Mouse (Mus musculus) heart, adult 11 months (tissue): Measurements from ENCODE around the gene Ngdn.
A peak's percentile ranks its signal among the peaks of the same experiment; 100 is the strongest.
"Not testable (repeated sequence)": the region's sequence is repeated elsewhere in the genome, so short reads cannot be mapped to it uniquely, and the experiment has no call there.

Source experiments
- DNase-seq: peaks from one replicate; pipeline ENCODE4 v3.0.0; 2022

Ngdn gene

DNA sequence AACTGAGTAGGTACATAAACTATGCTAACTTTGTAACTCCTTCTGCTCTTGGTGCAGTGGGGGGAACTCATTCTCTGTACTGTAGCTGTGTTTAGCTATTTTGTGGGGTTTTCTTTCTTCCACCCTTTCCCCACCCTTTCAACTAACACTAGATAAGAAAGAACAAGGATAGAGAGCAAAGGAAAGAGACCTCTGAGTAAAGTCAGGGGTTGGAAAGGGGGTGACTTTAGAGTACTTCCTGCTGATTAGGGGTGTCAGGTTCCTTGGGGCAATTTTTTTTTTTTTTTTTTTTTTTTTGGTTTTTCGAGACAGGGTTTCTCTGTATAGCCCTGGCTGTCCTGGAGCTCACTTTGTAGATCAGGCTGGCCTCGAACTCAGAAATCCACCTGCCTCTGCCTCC, 28.4 kb downstream of the Ngdn start:
- DNase-seq, result not testable (repeated sequence)

DNA sequence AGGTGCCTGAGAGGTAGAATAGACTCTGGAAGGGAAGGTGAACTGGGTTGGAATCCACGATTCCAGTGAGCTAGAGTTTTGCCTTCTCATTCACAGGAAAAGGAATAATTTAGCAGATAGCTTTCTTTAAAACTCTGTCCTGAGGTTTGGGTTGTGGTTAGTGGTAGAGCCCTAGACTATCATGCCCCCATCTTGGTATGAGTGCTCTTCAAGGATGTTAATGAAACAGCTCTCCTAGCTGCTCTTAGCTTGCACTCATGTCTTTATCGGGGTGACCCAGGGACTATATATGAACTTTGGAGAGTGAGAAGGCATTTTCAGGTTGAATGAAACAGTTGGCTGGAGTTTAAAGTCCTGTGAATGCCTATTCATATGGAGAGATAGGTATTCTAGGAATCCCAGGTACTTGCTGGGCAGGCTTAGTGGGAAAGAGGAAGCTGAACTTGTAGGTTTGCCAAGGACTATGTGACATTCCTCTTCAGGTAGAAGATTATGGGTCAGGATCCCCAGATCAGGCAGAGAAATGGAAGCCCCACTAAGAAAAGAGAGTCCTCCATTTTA, 32.8 kb downstream of the Ngdn start:
- DNase-seq, result no peak

DNA sequence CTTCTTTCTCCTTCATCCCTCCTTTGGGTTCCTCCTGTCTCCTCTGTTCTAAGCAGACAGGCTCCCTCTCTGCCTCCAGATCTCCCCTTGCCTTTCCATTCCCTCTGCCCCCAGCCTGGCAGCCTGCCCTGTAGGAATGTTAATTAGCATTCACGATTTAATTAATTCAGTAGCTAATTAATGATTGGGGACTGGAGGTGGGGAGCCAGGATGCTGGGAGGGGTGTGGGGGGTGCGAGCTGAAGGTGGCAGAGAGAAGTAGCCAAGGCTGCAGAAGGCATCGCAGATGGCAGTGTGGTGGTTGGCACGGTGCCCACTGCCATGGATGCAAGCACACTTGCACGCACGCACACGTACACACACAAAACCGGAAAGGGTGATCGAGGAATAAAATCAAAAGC, 37.2 kb downstream of the Ngdn start:
- peak; percentile 80 for DNase-seq

DNA sequence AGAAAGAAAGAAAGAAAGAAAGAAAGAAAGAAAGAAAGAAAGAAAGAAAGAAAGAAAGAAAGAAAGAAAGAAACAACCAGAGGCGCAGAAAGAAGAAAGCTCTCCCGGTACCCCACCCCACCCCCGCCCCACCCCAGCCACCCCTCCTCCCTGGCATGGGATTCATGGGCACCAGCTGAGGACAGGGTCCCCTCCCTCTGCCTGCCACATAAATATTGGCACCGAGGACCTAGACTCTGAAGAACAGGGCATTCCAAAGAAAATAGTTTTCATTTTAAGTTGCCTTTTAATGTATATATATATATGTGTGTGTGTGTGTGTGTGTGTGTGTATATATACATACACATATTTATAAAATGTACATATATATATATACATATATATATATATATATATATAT, 37.8 kb downstream of the Ngdn start:
- no peak for DNase-seq

DNA sequence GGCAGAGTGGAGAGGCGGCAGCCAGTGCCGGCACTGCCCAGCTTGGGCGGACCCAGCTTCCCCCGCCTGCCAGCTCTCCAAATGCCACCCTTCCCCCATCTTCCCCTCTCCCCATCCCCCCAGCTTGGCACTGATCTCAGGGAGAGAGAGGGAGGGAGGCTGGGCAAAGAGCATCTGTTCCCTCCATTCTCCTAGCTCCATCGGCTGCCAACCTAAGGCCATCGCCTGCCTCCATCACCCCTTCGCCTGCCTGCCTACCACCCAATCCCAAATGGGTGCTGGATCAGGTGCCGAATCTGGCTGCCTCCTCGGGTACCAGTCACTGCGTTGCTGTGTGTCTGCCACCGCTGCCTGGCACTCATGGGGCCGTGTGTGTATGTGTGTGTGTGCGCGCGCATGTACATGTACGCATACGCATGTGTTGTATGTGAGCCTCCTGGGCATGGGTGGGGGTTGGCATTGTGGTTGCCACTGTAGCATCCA, 38.5 kb downstream of the Ngdn start:
- DNase-seq, result peak; percentile 88

DNA sequence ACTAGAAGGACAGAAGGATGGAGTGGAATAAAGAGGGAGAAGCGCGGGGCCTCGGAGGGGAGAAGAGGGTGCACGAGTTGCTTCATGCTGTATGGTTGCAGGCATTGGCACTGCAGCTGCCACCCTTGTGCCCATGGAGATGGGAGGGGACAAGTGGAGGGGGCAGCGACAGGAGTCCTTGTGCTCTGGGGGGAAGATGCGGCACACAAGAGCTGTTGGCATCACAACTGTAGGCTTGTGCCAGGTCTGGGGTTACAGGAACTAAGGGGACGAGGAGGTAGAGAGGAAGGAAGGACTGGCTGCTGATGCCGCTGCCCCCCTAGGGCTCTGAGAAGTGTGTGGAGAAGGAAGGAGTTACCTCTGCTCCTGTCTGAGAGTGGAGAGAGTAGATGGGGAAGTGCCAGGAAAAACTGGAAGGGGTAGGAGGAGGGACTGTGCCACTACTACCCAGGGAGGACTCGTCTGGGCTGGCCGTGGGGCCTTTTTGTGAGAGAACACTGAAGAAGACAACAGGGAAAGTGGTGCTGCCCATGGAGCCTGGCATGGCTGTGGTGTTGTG, 39.0 kb downstream of the Ngdn start:
- DNase-seq, result peak; percentile 72

DNA sequence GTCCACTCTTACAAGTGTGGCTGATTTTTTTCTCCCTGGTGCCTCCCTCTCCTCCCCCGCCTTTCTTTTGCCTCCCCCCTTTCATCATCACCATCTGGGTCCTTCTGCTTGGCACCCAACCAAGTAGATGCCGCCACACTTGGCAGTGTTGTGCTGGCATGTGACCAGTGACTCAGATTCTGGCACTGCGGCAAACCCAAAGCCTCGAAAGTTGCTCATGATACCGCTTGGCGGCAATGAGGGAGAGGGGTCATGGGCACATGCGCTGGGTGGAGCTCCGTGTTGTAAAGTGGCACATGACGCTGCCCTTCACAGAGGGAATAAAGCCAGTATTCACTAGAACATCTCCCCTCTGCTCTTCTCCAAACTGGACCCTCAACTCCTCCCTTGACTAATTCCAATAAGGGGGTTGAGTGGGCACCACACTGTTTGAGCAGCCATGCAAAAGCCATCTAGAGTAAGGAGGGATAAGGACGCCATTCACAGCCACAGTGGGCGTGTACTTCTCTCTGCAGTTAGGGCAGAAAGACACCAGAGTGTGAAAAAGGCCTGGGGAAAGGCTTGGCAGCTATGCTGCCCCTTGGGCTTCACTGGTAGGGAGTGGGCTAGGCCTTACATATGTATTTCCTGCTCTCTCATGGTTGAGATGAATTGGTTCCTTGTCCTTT, 40.0 kb downstream of the Ngdn start:
- DNase-seq, result peak; percentile 92

DNA sequence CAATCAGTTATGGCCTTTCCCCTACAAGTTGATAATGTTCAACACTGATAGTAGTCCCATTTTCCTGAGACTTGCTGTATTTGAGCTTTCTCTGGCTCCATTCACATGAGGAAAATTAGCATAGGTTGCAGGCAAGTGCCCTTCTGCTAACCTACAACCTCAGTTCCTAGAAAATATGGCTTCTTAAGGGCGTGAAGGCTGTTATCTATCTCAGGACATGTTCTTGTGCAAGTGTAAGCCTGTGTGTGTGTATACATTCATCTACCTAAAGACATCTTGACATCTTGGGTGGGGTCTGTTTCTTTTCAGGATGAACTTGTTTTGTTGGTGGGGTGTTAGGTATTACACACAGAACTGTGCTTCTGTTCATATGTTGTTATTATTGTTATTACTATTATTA, 43.8 kb downstream of the Ngdn start:
- no peak for DNase-seq

DNA sequence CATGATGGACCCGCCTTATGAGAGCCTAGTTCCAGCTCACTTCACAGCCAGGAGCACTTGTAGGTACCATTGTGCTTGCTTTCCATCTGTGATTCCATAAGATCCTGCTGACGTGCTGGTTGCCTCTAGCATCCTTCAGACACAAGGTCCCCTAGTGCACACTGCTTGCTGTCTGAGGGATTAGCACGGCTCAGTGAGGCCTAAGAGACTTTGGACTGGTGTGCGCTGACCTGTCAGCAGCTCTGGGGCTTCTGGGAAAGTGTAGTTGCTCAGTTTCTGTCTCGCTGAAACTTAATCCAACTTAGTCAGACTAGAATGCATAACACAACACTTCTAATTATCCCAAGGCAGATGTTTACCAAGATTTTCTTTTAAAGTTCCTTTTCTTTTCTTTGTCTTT, 44.7 kb downstream of the Ngdn start:
- DNase-seq, result no peak

DNA sequence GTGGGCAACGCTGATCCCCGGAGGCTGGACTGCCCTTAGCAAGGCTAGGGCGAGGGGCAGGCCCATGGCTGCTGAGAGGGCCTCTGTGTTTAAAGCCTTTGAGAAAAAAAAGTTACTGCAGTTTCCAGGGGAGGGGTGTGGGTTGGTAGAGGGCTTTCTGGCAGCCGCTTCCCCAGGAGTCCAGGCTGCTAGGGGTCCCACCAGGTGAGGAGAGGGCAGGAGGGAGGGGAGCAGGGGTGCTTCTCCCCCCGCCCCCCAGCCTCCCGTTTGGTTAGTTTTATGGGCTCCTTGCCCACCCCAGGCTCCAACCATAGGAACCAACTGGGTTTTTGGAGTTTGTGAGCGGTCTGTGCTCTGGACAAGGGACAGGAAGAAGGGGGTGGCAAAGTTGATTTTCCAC, 46.6 kb downstream of the Ngdn start:
- peak; percentile 80 for DNase-seq

DNA sequence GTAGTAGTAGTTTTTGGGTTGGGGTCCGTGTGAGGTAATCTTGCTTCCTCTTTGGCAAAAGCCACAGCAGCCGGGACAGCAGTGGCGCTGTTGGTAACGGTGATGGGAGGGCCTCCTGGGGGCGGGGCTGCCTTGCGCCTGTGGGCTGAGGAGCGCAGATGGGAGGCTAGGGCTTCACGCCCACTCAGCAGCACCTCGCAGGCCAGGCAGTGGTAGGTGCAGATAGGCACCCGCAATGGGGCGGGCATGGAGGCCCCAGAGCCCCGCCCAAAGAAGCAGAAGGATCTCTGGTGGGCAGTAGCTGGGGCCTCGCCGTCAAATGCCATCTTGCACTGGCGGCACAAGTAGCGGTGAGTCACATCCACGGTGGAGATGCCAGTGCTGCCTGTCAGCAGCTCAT, 47.4 kb downstream of the Ngdn start:
- peak; percentile 83 for DNase-seq

DNA sequence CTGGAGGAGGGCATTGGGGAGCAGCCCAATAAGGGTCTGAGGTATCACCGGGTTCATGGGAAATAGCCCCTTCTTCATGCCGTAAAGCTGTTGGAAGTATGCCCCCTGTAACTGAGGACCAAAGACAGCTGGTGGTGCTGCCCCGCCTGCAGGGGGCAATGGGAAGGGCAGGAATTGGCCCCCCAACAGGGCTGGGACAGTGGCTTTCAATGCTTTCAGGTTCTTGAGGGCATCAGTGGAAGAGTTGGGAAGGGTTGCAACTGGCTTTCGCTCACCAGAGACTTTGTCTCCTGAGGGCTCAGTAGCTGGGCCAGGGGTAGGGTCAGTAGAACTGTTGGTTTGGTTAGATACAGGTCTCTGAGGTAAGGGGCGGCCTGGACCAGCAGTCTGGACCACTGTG, 47.9 kb downstream of the Ngdn start:
- DNase-seq, result peak; percentile 66

DNA sequence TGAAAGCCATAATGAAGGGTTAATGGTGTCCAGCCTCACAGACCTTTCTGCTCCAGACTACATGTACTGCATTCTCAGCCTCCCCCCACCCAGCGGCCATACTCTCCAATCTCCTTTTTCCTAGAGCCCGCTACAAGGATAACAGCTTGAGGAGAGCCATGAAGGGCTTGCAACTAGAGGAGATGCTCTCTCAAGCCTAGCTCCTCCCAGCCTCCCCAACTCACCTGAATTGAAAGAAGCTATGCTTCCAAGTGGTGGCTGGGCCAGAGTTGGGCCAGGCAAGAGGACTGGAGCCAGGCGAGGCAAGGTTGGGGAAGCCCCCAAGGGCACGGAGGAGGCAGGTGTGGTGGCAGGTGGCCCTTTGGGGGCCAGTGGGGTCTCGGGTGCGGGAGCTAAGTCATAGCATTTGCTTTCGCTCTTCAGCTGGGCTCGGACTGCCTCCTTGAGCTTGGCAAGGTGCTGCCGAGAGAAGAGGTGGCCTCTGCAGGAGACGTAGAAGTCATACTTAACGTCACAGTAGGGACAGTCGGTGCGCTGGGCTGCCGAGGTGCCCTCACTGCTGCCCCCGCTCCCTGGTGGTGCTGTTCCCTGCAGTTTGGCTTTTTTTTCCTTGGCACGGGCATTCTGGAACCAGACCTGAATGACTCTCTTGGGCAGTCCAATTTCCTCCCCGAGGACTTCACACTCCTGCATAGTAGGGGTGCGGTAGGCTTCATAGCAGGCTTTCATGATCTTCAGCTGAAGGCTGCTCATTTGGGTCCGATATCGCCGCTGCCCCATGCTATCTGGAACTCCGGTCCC, 48.5 kb downstream of the Ngdn start:
- peak; percentile 86 for DNase-seq

DNA sequence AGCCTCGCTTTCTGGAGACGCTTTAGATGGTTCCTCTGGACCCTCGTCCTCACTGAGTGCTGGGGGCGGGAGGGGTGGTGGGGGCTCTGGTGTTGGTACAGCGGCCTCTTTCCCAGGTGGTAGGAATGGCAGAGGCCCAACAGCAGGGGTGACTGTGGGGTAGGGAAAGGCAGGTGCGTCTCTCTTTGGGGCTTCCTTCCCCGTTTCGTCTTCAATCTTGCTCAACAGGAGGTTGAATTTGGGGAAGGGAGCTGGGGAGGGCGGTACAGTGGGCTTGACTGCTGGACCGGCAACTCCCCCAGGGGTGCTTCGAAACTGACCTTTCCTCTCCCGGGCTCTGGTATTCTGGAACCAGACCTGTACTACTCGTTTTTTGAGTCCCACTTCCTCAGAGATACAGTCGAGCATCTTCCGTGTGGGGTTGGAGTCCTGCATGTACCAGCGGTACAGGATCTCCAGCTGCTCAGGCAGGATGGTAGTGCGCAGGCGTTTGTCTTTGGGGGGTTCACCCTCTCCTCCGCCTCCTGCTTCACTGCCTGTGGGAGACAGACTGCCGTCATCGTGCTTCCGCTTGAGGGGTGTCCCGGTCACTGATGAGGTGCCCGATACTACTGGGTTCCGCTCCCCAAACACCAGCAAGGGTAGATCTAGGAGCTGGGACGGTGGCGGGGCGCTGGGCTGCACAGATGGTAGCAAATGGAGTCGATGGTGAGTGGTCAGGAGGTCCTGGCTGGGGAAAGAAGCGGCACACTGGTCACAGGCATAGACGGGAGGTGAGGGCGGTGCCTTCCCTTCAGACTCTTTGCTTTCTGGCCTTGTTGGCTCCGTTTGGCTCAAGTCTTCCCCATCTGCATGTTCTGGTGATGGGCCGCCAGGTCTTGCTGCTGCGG, 49.5 kb downstream of the Ngdn start:
- DNase-seq, result peak; percentile 81

DNA sequence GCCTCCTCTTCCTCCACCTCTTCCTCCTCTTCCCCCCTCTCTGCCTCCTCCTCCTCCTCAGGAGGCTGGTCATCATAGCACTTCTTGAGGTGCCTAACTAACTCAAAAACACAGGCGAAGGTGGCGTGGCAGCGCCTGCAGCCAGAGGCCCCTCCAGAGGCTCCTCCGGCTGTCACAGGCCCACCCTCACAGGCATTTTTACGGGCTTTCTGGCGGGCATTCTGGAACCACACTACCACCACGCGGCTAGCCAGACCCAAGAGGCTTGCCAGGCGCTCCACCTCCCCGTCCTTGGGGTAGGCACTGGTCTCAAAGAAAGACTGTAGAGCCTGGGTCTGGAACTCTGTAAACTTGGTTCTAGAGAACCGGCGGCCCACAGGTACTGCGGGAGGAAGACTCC, 50.1 kb downstream of the Ngdn start:
- DNase-seq, result no peak

DNA sequence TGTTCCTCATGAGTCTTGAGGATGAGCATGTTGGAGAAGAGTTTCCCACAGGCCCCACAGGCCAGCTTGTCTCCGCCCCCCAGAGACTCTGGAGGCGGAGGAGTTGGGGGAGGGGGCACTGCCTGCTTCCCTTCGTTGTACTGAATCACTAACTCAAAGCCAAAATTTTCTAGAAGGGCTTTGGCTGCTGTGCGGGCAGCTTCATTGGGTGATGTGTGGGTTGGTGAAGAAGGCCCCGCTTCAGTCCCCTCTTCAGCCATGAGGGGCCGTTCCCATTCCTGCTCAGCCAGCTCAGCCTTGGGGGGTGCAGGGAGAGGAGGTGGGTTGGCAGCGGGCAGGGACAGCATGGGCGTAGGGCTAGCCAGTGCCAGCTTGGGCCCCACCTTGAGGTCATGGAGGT, 50.8 kb downstream of the Ngdn start:
- peak; percentile 69 for DNase-seq

DNA sequence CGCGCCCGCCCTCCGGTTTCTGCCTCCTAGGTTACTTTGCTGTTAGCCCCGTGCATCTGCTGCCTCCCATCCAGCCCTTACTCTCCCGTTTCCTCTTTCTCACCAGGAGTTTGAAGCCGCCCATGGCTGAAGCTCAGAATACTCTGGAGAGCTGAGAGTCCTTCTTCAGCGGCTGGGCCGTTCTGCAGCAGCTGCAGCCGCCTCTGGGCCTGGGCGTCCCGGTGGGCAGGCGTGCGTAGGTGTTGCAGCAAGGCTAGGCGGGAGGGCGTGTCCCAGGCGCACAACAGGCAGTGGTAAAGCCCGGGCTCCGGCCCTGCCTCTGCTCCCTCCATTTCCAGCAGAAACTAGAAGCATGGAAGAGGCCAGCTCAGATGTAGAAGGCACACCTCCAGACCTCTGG, 56.5 kb downstream of the Ngdn start:
- no peak for DNase-seq
